Mouse (Mus musculus) retina, adult 2 months (tissue): Measurements from ENCODE around the gene C1qc.

Experiments used
- DNase-seq: peaks from one replicate; pipeline ENCODE4 v3.0.0-alpha.2; 2012; ENCODE audit warnings: low read depth, low spot score

The C1qc gene

GRCm38 (mm10) chr4:136848565-136848964, 44.3 kb downstream of the C1qc start:
- no peak for DNase-seq

- DNase-seq, result no peak
These were observed 45.7 kb downstream of the C1qc start for GRCm38 (mm10) chr4:136847166-136847565.

- no peak for DNase-seq
These were observed 50.1 kb downstream of the C1qc start for GRCm38 (mm10) chr4:136842802-136843201.

DNA sequence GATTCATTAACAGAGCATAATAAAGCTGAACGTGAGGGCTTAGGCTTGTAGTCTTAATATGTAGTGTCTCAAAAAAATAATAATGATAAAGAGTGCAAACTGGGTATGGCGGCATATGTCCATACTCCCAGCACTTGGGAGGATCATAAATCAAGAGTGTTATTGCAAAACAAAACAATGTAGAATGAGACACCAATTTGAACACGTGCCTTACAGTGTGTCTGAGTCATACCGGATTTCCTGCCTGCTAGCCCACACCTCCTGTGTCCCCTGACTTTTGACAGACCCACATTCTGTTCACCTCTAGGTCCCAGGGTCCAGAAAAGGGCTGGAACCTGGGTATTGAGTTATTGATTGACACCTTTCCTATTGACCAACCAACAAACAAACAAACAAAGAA, 50.8 kb downstream of the C1qc start:
- DNase-seq, result no peak

DNA sequence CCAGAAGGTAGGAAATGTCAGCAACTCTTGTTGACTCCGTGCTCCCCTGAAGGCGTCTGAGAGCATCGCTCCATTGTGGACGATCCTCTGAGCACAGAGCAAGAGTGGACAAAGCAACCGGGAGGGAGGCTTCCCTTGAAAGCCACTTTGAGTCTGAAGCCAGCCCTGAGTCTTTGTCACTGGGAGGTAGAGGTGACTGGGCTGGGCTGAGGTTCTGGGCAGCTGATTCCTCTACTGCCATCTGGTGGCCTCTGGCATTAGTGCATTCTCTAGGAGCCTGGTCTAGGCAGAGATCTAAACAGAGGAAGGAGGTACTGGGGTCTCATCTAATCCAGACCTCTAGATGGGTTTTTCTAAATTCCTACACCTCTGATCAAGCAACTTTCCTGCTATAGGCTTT, 51.8 kb downstream of the C1qc start:
- peak; percentile 62 for DNase-seq
